ENCODE assay signal across 1 mouse cellular context in genomic region chr6:38923870-38924817, GRCm38 (mm10).
TF ChIP-seq lines count a peak whose summit lies in the region.

No protein-coding gene starts in this region.

TF ChIP-seq in MEL, 35 proteins besides CTCF, POLR2A, EP300 and RAD21 (continued from another document):
- no peak; the same call in 1 of the 2 replicates for TF ChIP-seq ZNF384 (IDR thresholded peaks at IDR 0.05; ENCODE audit: low read depth, low read length)
- TF ChIP-seq KAT2A (conservative IDR thresholded peaks at IDR 0.05; ENCODE audit: low read depth, low read length), result no peak
- TF ChIP-seq MAX (IDR thresholded peaks at IDR 0.05; ENCODE audit: low read length), result peak; percentile 79
- no peak for TF ChIP-seq UBTF (IDR thresholded peaks at IDR 0.05; ENCODE audit: borderline replicate concordance, insufficient read depth, low read depth, low read length)
- TF ChIP-seq E2F4 (IDR thresholded peaks at IDR 0.05; ENCODE audit: borderline replicate concordance, low read depth, low read length), result no peak
- TF ChIP-seq MYB (IDR thresholded peaks at IDR 0.05; ENCODE audit: low read depth, low read length), result no peak; the same call in 1 of the 2 replicates
- peak; percentile 98 for TF ChIP-seq RCOR1 (IDR thresholded peaks at IDR 0.05; ENCODE audit: low read depth, low read length)
- peak; percentile 87 for TF ChIP-seq MXI1 (IDR thresholded peaks at IDR 0.05; ENCODE audit: low read depth, low read length)
- no peak for TF ChIP-seq TBP (IDR thresholded peaks at IDR 0.05; ENCODE audit: low read depth, low read length)
- peak; percentile 99 for TF ChIP-seq TCF12 (IDR thresholded peaks at IDR 0.05; ENCODE audit: low read depth, low read length)
- peak; percentile 100 for TF ChIP-seq GATA1 (IDR thresholded peaks at IDR 0.05; ENCODE audit: low read depth, low read length)
- TF ChIP-seq NELFE (IDR thresholded peaks at IDR 0.05; ENCODE audit: low read depth, low read length), result no peak
- no peak for TF ChIP-seq ZC3H11A (IDR thresholded peaks at IDR 0.05; ENCODE audit: low read depth, low read length)
- TF ChIP-seq USF1 (IDR thresholded peaks at IDR 0.05; ENCODE audit: low read depth, low read length), result 0 out of 2 replicates have a peak, but pooled peaks have one; percentile 5
- TF ChIP-seq ZMIZ1 (IDR thresholded peaks at IDR 0.05; ENCODE audit: low read depth, low read length), result peak; percentile 43; the same call in 1 of the 2 replicates
- TF ChIP-seq POLR2AphosphoS2 (IDR thresholded peaks at IDR 0.05; ENCODE audit: low read length), result no peak
- TF ChIP-seq CHD2 (IDR thresholded peaks at IDR 0.05; ENCODE audit: low read length), result no peak
- peak; percentile 84 for TF ChIP-seq SIN3A (IDR thresholded peaks at IDR 0.05; ENCODE audit: low read length)
- 0 out of 2 replicates have a peak, but pooled peaks have one; percentile 7 for TF ChIP-seq ELF1 (IDR thresholded peaks at IDR 0.05; ENCODE audit: low read depth, low read length)
- 0 out of 2 replicates have a peak, but pooled peaks have one; percentile 12 for TF ChIP-seq GABPA (IDR thresholded peaks at IDR 0.05; ENCODE audit: low read depth, low read length)
- no peak for TF ChIP-seq CHD1 (IDR thresholded peaks at IDR 0.05; ENCODE audit: low read depth, low read length)
- TF ChIP-seq BHLHE40 (IDR thresholded peaks at IDR 0.05; ENCODE audit: borderline replicate concordance, low read depth, low read length), result peak; percentile 79; the same call in 1 of the 2 replicates
